Mouse (Mus musculus) inflammation-experienced regulatory T-cells, adult 6 months (primary cell): ENCODE measurements around the gene Chd4. TPM values are rescaled to one million over a fixed set of nuclear protein-coding genes. Genes with fewer than 3 reads are reported as not detected.
"Not testable (repeated sequence)": the region's sequence is repeated elsewhere in the genome, so short reads cannot be mapped to it uniquely, and the experiment has no call there.

Source experiments
- ATAC-seq: one replicate; pipeline ENCODE4 v1.8.0; 2017
- polyA plus RNA-seq, 3 experiments: library from polyadenylated mRNA; unstranded; fragments of 100-300 nt; shearing (Covaris generic); gene quantifications; one replicate each; pipeline ENCODE4 v1.2.1; 2017

Gene Chd4
- polyA plus RNA-seq, 3 experiments from 2014 or later: 47.0 to 76.3 (median 61.6) TPM

GRCm38 (mm10) chr6:125143904-125144303, 48.1 kb downstream of the Chd4 start:
- no peak for ATAC-seq

GRCm38 (mm10) chr6:125145001-125145400, 49.2 kb downstream of the Chd4 start, which contains the start of gene Iffo1:
Iffo1 (plus strand) TSS chr6:125145241.
- peak; percentile 99 for ATAC-seq

- peak; percentile 19 for ATAC-seq
Measured at GRCm38 (mm10) chr6:125145479-125145951, 49.7 kb downstream of the Chd4 start.

GRCm38 (mm10) chr6:125146148-125146547, 50.4 kb downstream of the Chd4 start:
- no peak for ATAC-seq

GRCm38 (mm10) chr6:125146797-125147196, 51.0 kb downstream of the Chd4 start:
- no peak for ATAC-seq

- ATAC-seq: no peak
Measured at GRCm38 (mm10) chr6:125147329-125147728, 51.5 kb downstream of the Chd4 start.

- no peak for ATAC-seq
Measured at GRCm38 (mm10) chr6:125148251-125148925, 52.6 kb downstream of the Chd4 start.

GRCm38 (mm10) chr6:125148926-125149568, 53.3 kb downstream of the Chd4 start:
- no peak for ATAC-seq

- no peak for ATAC-seq
Measured at GRCm38 (mm10) chr6:125149569-125149950, 53.8 kb downstream of the Chd4 start.

- ATAC-seq: no peak
Measured at GRCm38 (mm10) chr6:125152212-125153017, 56.6 kb downstream of the Chd4 start.

- ATAC-seq: no peak
Measured at GRCm38 (mm10) chr6:125153018-125153389, 57.2 kb downstream of the Chd4 start.

GRCm38 (mm10) chr6:125153682-125154081, 57.9 kb downstream of the Chd4 start:
- ATAC-seq: no peak

GRCm38 (mm10) chr6:125154550-125154949, 58.8 kb downstream of the Chd4 start:
- ATAC-seq: peak; percentile 54

- ATAC-seq: no peak
Measured at GRCm38 (mm10) chr6:125155262-125155661, 59.5 kb downstream of the Chd4 start.

- ATAC-seq: no peak
Measured at GRCm38 (mm10) chr6:125156491-125156890, 60.7 kb downstream of the Chd4 start.

GRCm38 (mm10) chr6:125156903-125157614, 61.3 kb downstream of the Chd4 start:
- no peak for ATAC-seq

GRCm38 (mm10) chr6:125158944-125159492, 63.2 kb downstream of the Chd4 start:
- ATAC-seq: no peak

- ATAC-seq: no peak
Measured at GRCm38 (mm10) chr6:125159773-125160557, 64.2 kb downstream of the Chd4 start.

GRCm38 (mm10) chr6:125160558-125160853, 64.7 kb downstream of the Chd4 start:
- ATAC-seq: no peak

- no peak for ATAC-seq
Measured at GRCm38 (mm10) chr6:125160854-125161760, 65.3 kb downstream of the Chd4 start.

GRCm38 (mm10) chr6:125161971-125162370, 66.2 kb downstream of the Chd4 start:
- not testable (repeated sequence) for ATAC-seq
